Mouse (Mus musculus) thymus, adult 2 months (tissue): ENCODE measurements around the gene Pcgf6.

Experiments
- CTCF ChIP-seq: fragments of 200-500 bp; IDR thresholded peaks from 2 replicates; pipeline ENCODE4 v1.5.1; 2012; ENCODE audit warnings: mild to moderate bottlenecking, control low read depth, low read length, moderate library complexity, borderline replicate concordance; ENCODE audit not compliant: control insufficient read depth, poor library complexity, insufficient read depth; ENCODE audit errors: extremely low read depth
- POLR2A ChIP-seq: fragments of 200-500 bp; IDR thresholded peaks from 2 replicates; pipeline ENCODE4 v1.6.1; 2012; ENCODE audit warnings: mild to moderate bottlenecking, low read length, control low read depth, moderate library complexity; ENCODE audit not compliant: control insufficient read depth, poor library complexity, insufficient read depth; ENCODE audit errors: extremely low read depth

DNA sequence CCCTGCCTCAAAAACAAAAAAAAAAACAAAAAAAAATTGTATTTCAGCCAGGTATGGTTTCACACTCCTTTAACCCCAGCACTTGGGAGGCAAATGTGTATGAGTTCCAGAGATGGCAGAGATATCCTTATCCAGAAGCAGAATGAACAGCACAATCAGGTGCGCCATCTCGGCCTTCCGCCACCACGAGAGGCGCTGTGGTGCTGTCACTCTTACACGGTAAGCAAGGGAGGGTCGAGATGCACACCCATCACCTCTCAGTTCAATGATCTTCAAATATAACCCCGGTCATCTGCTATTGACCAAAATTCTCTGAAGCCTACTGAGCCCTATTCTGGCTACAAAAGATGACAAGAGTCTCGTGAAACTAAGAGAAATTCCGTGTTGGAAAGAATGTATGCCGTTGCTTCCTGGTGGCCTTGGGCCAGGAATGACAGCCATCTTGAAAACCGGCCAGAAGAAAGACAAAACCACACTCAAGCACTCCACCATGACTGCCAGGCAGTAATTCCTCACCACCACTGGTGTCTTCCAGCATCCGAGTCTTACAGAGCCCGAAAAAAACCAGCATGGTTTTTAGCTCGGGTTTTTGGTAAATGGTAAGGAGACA is 38.1 kb downstream of the Pcgf6 start:
- no peak for TF ChIP-seq CTCF
- TF ChIP-seq POLR2A = no peak
